Mouse (Mus musculus) MEL (cell line): ENCODE measurements around the gene Atg2a. TPM values are rescaled to one million over a fixed set of nuclear protein-coding genes. Genes with fewer than 3 reads are reported as not detected.
"Not testable (repeated sequence)": the region's sequence is repeated elsewhere in the genome, so short reads cannot be mapped to it uniquely, and the experiment has no call there.

ENCODE experiments used
- DNase-seq: peaks from one replicate; pipeline ENCODE4 v3.0.0; 2011; ENCODE audit warnings: low read depth, low spot score
- H3K27ac ChIP-seq: 2 replicates; pipeline ENCODE4 v1.5.1; 2012; ENCODE audit warnings: low read depth, mild to moderate bottlenecking, control low read depth, low read length, moderate library complexity; ENCODE audit not compliant: control insufficient read depth
- H3K27me3 ChIP-seq, 2 experiments: fragments of 150-350 bp in 1 of 2; sonication (generic) in 1 of 2; 2 replicates each; pipeline ENCODE4 v1.6.1; 2012; ENCODE audit warnings: low read length in 2 of 2, mild to moderate bottlenecking in 2 of 2, improper control_type of control experiment in 1 of 2, moderate library complexity in 1 of 2; ENCODE audit not compliant: insufficient read depth in 2 of 2, control insufficient read depth in 1 of 2
- H3K36me3 ChIP-seq, 2 experiments: 2 replicates each; pipeline ENCODE4 v1.6.1; 2012 to 2014; ENCODE audit warnings: low read length in 2 of 2, improper control_type of control experiment in 1 of 2, inconsistent platforms in 1 of 2, mild to moderate bottlenecking in 1 of 2; ENCODE audit not compliant: insufficient read depth in 2 of 2, control insufficient read depth in 1 of 2
- H3K4me1 ChIP-seq, 2 experiments: fragments of 150-350 bp in 1 of 2; sonication (generic) in 1 of 2; 2 replicates each; pipeline ENCODE4 v1.6.1; 2012; ENCODE audit warnings: low read length in 2 of 2, improper control_type of control experiment in 1 of 2, mild to moderate bottlenecking in 1 of 2; ENCODE audit not compliant: insufficient read depth in 2 of 2, control insufficient read depth in 1 of 2
- H3K4me3 ChIP-seq, 2 experiments: fragments of 150-350 bp in 1 of 2; sonication (generic) in 1 of 2; 2 replicates each; pipeline ENCODE4 v1.5.1; 2012; ENCODE audit warnings: low read depth in 2 of 2, low read length in 2 of 2, mild to moderate bottlenecking in 2 of 2, moderate library complexity in 2 of 2, control low read depth in 1 of 2, improper control_type of control experiment in 1 of 2; ENCODE audit not compliant: control insufficient read depth in 1 of 2, insufficient read depth in 1 of 2
- H3K79me2 ChIP-seq: 2 replicates; pipeline ENCODE4 v1.6.1; 2012; ENCODE audit warnings: mild to moderate bottlenecking, low read length, moderate library complexity; ENCODE audit not compliant: control insufficient read depth, poor library complexity, insufficient read depth
- H3K9ac ChIP-seq: 2 replicates; pipeline ENCODE4 v1.6.1; 2012; ENCODE audit warnings: low read depth, mild to moderate bottlenecking, control low read depth, low read length, moderate library complexity; ENCODE audit not compliant: control insufficient read depth, poor library complexity, severe bottlenecking
- H3K9me3 ChIP-seq: fragments of 150-350 bp; sonication (generic); replicated peaks from 2 replicates; pipeline ENCODE4 v1.6.1; 2012; ENCODE audit warnings: mild to moderate bottlenecking, low read length, improper control_type of control experiment, moderate library complexity; ENCODE audit not compliant: insufficient read depth
- CTCF ChIP-seq, 3 experiments: IDR thresholded peaks in 2 of 3; conservative IDR thresholded peaks in 1 of 3; 2 replicates each; pipeline ENCODE4 v1.5.1; 2011 to 2012; ENCODE audit warnings: low read length in 3 of 3, low read depth in 2 of 3, mild to moderate bottlenecking in 2 of 3, improper control_type of control experiment in 1 of 3, inconsistent platforms in 1 of 3, mixed read lengths in 1 of 3, moderate library complexity in 1 of 3; ENCODE audit not compliant: control insufficient read depth in 1 of 3, insufficient read depth in 1 of 3, poor library complexity in 1 of 3, severe bottlenecking in 1 of 3
- HCFC1 ChIP-seq: IDR thresholded peaks from 2 replicates; pipeline ENCODE4 v1.6.1; 2012; ENCODE audit warnings: low read depth, mild to moderate bottlenecking, inconsistent platforms, low read length, improper control_type of control experiment, moderate library complexity
- JUND ChIP-seq: IDR thresholded peaks from 2 replicates; pipeline ENCODE4 v1.6.1; 2011; ENCODE audit warnings: low read depth, mild to moderate bottlenecking, improper control_type of control experiment, low read length
- MYB ChIP-seq: IDR thresholded peaks from 2 replicates; pipeline ENCODE4 v1.6.1; 2011; ENCODE audit warnings: mild to moderate bottlenecking, low read depth, low read length, improper control_type of control experiment
- MYC ChIP-seq: IDR thresholded peaks from 2 replicates; pipeline ENCODE4 v1.6.1; 2011; ENCODE audit warnings: low read depth, mild to moderate bottlenecking, low read length, improper control_type of control experiment, moderate library complexity
- POLR2AphosphoS5 ChIP-seq: IDR thresholded peaks from 2 replicates; pipeline ENCODE4 v1.6.1; 2012; ENCODE audit warnings: low read depth, borderline replicate concordance, mild to moderate bottlenecking, inconsistent platforms, low read length, moderate library complexity, mixed read lengths
- ZC3H11A ChIP-seq: IDR thresholded peaks from 2 replicates; pipeline ENCODE4 v1.6.1; 2012; ENCODE audit warnings: low read depth, mild to moderate bottlenecking, inconsistent platforms, low read length, improper control_type of control experiment
- polyA plus RNA-seq, 2 experiments: library from polyadenylated mRNA; stranded (reverse) in 1 of 2; unstranded in 1 of 2; fragments of >175 nt in 1 of 2; fragments of >200 nt in 1 of 2; gene quantifications; 2 replicates each; pipeline versions ENCODE4 v1.2.1 to v1.2.4; 2012; ENCODE audit warnings: low replicate concordance in 2 of 2, low read depth in 1 of 2; ENCODE audit not compliant: insufficient read length in 2 of 2, insufficient read depth in 1 of 2, missing spikeins in 1 of 2
- total RNA-seq: library from RNA; depleted of rRNA; stranded (reverse); fragments of 300-350 nt; gene quantifications from 2 replicates; pipeline ENCODE4 v1.2.3, GENCODE M21; 2012

The Atg2a gene
- total and polyA plus RNA-seq, 3 experiments: 7.9 to 21.7 TPM; not detected in 1

DNA sequence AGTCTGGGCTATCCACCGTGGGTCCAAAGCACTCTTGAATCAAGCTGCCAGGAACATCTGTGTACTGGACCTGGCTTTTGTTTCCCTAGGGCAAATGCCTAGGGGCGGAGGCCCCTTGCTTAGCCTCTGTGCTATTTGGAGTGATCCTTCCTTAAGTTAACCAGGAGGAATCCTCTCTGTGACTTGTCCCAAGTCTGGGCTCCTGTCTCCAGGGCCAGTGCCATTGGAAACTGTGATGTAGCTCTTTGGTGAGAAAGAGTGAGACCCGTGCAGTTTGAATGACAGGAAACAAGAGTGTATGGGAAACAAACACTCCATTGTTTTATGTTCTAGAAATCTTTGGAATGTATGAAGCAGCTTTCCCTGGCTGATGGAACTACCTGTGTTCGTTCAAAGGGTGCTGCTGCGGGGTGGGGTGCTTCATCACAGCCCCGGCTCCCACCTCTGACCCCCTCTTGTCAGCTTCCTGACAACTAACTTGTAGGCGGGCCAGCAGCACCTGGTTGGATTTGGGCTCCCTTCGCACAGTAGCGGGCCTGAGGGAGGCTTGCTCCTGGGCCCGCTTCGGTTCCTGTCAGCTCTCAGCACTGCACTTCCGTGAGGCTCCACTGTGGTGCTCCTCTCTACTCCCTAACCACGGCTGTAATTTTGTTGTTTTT lies 46.9 kb downstream of the Atg2a start:
- no peak overlapping the region for H3K4me3 ChIP-seq
- peaks cover 4% of the 10 kb centered on the region for H3K79me2 ChIP-seq
- H3K27me3 ChIP-seq: no peaks in the 10 kb centered on the region
- no peaks in the 10 kb centered on the region for H3K9me3 ChIP-seq
- H3K9ac ChIP-seq: no peak overlapping the region
- no peak overlapping the region for H3K27ac ChIP-seq
- no peak for TF ChIP-seq MYB
- TF ChIP-seq HCFC1: no peak
- no peak for TF ChIP-seq POLR2AphosphoS5
- peaks cover 7 to 27% of the 10 kb centered on the region in 2 experiments for H3K36me3 ChIP-seq
- H3K4me1 ChIP-seq: peaks cover 23 to 30% of the 10 kb centered on the region in 2 experiments
- no peak for DNase-seq

DNA sequence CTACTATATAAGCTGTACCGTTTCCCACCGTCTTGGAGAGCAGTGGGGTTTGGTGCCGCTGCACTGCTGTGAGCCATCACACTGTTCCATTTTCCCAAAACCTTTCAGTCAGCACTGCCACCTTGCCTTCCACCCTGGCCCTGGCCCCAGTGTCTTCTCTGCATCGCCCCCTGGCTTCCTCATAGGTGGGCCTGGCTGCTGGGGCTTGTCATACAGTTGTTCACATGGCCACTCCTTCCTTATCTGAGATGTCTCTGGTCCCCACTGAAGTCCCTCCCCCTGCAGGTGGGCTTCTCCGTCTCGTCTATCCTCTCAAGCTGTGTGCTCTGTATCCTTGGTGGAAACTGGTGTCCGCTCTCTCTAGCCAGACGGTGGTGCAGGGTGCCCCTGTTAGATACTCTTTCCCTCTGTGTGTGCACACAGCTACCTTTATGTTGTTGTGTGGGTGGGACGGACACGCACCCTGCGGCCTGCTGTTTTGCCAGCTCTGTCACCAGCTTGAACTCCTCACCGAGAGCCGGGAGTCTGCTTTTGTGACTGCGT lies 48.3 kb downstream of the Atg2a start:
- Histone ChIP-seq H3K27me3 (no peaks in the 10 kb centered on the region), H3K9me3 (no peaks in the 10 kb centered on the region), H3K79me2 (peaks cover 4% of the 10 kb centered on the region), H3K36me3 (peaks cover 6 to 16% of the 10 kb centered on the region in 2 experiments), H3K4me1 (peaks cover 14 to 19% of the 10 kb centered on the region in 2 experiments), H3K4me3 (no peak overlapping the region), H3K27ac (no peak overlapping the region), H3K9ac (no peak overlapping the region)
- no peak for DNase-seq
- TF ChIP-seq MYC (no peak), CTCF (IDR thresholded peaks at IDR 0.05 in 2 of 3, conservative IDR thresholded peaks at IDR 0.05 in 1 of 3; ENCODE audit: control insufficient read depth in 1 of 3, insufficient read depth in 1 of 3, low read depth in 2 of 3, low read length in 3 of 3, poor library complexity in 1 of 3, severe bottlenecking in 1 of 3) (peak in 1 of 3 experiments; percentile 14; a peak in 1 of 6 replicates)

DNA sequence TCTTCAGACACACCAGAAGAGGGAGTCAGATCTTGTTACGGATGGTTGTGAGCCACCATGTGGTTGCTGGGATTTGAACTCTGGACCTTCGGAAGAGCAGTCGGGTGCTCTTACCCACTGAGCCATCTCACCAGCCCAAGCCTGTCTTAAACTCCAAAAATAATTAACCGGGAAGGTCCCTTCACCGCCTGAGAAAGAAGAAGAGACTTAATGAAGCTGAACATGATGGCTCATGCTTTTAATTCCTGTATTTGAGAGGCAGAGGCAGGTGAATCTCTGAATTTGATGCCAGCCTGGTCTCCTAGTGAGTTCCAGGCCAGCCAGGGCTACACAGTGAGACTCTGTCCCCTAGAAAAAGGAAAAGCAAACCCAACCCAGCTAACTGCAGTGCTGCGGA lies 49.2 kb downstream of the Atg2a start:
- not testable (repeated sequence) for H3K27me3 ChIP-seq, H3K9ac ChIP-seq, DNase-seq, H3K79me2 ChIP-seq, H3K9me3 ChIP-seq, H3K4me3 ChIP-seq, H3K27ac ChIP-seq, H3K36me3 ChIP-seq
- peaks cover 4 to 11% of the 10 kb centered on the region in 2 experiments for H3K4me1 ChIP-seq

DNA sequence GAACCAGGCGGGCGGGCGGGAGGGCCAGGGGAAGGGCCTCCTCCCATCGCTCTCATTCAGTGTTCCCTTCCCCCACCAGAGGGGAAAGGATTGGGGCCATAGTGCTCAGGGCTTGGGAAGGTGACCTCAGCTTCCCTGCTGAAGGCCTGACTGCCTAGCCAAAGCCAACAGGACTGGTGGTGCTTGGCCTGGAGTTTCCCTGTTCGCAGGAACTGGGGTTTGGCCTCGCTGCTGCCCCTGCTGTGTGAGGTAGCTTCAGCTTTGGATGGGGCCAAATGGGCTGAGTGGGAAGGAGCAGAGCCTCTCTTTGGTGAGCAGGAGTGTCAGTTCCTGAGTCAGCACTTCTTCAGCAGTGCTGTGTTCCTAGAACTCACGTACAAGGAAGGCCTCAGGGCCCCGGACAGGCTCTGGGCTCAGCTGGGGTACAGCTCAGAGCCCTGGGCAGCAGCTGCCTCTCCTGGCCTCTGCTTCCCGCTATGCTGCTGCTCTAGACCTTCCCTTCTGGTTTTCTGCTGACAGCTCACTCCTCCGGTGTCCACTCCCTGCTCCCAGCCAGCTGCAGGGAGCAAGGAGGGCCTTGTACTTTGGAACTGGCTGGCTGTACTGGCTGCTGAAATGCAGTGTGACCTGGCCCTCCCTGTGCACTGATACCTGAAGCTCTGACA lies 49.8 kb downstream of the Atg2a start:
- Histone ChIP-seq H3K4me3 (no peak overlapping the region), H3K4me1 (peaks cover 0 to 11% of the 10 kb centered on the region in 2 experiments), H3K27ac (no peak overlapping the region), H3K79me2 (peaks cover 4% of the 10 kb centered on the region; the same call in 1 of the 2 replicates), H3K9me3 (no peaks in the 10 kb centered on the region), H3K36me3 (peaks cover 3 to 8% of the 10 kb centered on the region in 2 experiments), H3K9ac (no peak overlapping the region), H3K27me3 (no peaks in the 10 kb centered on the region)
- TF ChIP-seq ZC3H11A: no peak
- no peak for TF ChIP-seq JUND
- no peak for DNase-seq
